Mouse (Mus musculus): ENCODE data around the gene Msrb2.

- no peak for TF ChIP-seq CTCF (IDR thresholded peaks at IDR 0.05; ENCODE audit: low read depth, low read length)
- no peak for TF ChIP-seq POLR2A (IDR thresholded peaks at IDR 0.05; ENCODE audit: extremely low read depth, insufficient read depth, low read length)
These were observed 4.8 kb upstream of the Msrb2 start for GRCm38 (mm10) chr2:19366426-19366825.
